Mouse (Mus musculus) left cerebral cortex, adult 9 months (tissue): Measurements from ENCODE around the gene Il20.

ENCODE experiments used
- DNase-seq, 2 experiments: peaks; one replicate each; pipeline ENCODE4 v3.0.0; 2022; ENCODE audit warnings: low spot score in 2 of 2

The Il20 gene

DNA sequence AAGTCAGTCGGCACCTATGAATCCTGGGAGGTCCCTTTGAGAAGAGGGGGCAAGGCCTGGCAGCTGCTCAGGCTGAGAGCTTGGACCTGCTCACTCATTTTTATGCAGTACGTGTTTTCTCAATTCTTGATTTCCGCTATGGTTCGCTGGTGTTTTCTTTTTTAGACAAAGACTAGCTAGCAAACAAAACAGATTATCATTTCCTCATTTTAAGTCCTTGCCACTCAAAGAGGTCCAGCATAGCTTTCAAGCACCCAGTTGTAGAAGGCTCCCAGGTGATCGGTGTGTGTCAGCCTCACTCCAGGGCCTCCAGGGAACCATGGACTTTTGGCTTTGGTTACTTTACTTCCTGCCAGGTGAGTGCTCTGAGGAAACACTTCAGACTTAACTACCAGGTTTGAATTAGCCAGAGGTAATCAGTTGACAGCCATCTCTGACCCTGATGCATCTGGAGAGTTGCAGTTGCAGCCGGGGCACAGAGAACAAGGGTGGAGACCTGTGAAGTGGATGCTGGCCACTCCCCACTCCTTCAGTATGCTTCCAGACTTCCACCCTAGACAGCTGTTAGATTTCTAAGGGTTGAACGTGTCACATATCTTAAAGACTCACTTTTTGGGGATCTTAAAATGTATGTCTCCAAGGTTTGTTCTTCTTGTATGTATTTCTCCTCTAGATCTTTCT, 45.6 kb downstream of the Il20 start, which contains the start of gene Fcmr:
Gene Fcmr (plus strand): TSS at position 129 of the 681 bp plus-strand sequence.
- no peak for DNase-seq

DNA sequence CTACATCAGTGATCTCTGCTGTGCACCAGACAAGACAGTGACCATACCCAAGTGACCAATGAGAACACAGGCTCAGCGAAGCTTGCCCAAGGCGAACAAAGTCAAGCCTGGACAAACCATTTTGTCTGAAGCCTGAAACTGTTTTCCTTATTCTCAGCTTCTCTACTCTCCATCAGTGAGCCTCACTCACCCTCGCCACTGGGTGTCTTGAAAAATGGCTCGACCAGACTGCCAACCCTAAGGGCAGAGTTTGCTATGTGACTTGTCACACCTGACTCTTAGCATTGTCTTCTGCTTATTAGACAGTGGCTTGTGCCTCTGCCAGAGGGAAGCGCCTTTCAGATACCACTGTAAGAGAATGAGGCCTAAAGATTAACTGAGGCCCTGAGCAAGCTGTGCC, 46.5 kb downstream of the Il20 start:
- no peak for DNase-seq

DNA sequence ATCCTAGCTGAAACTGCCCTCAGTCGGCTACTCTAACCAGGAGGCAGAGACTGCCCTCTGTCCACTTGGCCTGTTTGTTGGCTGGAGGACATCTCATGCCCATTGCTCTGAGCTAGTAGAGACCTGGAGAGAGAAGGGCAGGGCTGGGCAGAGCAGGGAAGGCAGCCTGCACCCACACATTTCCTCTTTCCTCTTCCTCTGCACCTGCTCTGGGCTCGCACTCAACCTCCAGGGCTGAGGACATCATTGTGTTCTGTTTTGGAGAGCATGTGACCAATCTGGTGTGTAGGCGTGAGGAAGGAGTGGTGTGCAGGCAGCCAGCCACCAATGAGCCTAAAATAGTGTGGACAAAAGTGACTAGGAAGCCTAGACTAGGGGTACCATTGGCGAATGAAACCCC, 47.0 kb downstream of the Il20 start:
- no peak for DNase-seq

DNA sequence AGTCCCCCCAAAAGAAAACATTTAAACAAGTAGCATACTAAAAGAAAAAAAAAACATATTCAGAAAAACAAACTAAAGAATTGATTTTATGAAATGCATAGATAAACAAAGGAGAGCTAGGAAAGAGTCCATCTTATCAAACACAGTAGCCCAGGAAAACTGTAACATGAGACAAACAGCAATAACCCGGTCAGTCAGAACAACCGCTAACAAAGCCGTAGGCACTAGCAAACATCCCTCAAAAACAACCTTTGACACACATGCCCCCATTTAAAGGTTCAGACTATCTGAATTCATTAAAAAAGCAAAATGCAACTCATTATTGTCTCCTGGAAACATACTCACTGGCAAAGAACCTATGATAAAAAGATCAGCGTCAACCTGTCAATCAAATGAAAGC, 53.8 kb downstream of the Il20 start:
- DNase-seq, result no peak
